In genomic region chr12:104213689-104214444, GRCm38 (mm10) we compare ENCODE assay signal across 16 mouse cellular contexts. TPM values are rescaled to one million over a fixed set of nuclear protein-coding genes. Genes with fewer than 3 reads are reported as not detected.
DNase-seq lines count a peak whose midpoint lies in the region; ATAC-seq lines count a peak whose summit lies in the region.
"Had no signal": no experiment of that assay in that cellular context is flagged by ENCODE, and none has a peak within 500 bp of the region (broad histone marks: within the 10 kb centered on the region; RNA-seq: fewer than 3 reads in every experiment).

No protein-coding gene starts in this region.

- H3K27ac ChIP-seq in forebrain, embryonic 14.5 days (ENCODE audit: low read depth, low read length) = no peak overlapping the region
- no peak overlapping the region for H3K27ac ChIP-seq in forebrain, embryonic 16.5 days (ENCODE audit: low read length)
- H3K27ac ChIP-seq: gastrocnemius, adult 2 months; hindbrain, embryonic 15.5 days; limb, embryonic 10.5 days had no signal

- no peaks in the 10 kb centered on the region for H3K4me1 ChIP-seq in forebrain, embryonic 14.5 days (ENCODE audit: control insufficient read depth, insufficient read depth, low read length)
- no peaks in the 10 kb centered on the region for H3K4me1 ChIP-seq in forebrain, embryonic 16.5 days (replicated peaks; ENCODE audit: control insufficient read depth, insufficient read depth, low read length)
- H3K4me1 ChIP-seq: hindbrain, embryonic 15.5 days; limb, embryonic 10.5 days had no signal

- no peaks in the 10 kb centered on the region for H3K36me3 ChIP-seq in forebrain, embryonic 14.5 days (ENCODE audit: control insufficient read depth, insufficient read depth, low read length)
- no peaks in the 10 kb centered on the region for H3K36me3 ChIP-seq in forebrain, embryonic 16.5 days (ENCODE audit: control insufficient read depth, insufficient read depth)
- H3K36me3 ChIP-seq: hindbrain, embryonic 15.5 days; limb, embryonic 10.5 days had no signal

- H3K27me3 ChIP-seq in forebrain, embryonic 14.5 days (replicated peaks; ENCODE audit: control insufficient read depth, insufficient read depth, low read length) = no peaks in the 10 kb centered on the region
- H3K27me3 ChIP-seq in forebrain, embryonic 16.5 days (replicated peaks; ENCODE audit: control insufficient read depth, insufficient read depth, low read length) = no peaks in the 10 kb centered on the region
- H3K27me3 ChIP-seq: hindbrain, embryonic 15.5 days had no signal

- H3K9ac ChIP-seq in forebrain, embryonic 14.5 days (ENCODE audit: low read length) = no peak overlapping the region
- no peak overlapping the region for H3K9ac ChIP-seq in forebrain, embryonic 16.5 days (replicated peaks; ENCODE audit: low read depth, low read length)
- H3K9ac ChIP-seq: hindbrain, embryonic 15.5 days; lung, embryonic 14.5 days had no signal

- DNase-seq in forebrain, embryonic 14.5 days (ENCODE audit: low spot score) = peak; percentile 5
- peak; percentile 10 to 24 for DNase-seq in spleen, postnatal 36 days (ENCODE audit: low spot score in 2 of 2)
- DNase-seq in spleen, adult 12 weeks (ENCODE audit: low spot score) = no peak
- DNase-seq in heart, postnatal 10 days = no peak
- no peak for DNase-seq in T-cell, adult 2 months (ENCODE audit: low spot score)
- DNase-seq in gastrocnemius, postnatal 14 days = no peak
- DNase-seq: adrenal gland, postnatal 14 days; cerebellum, adult 9-10 months; gastrocnemius, adult 2 months; kidney, postnatal 25 days; lung, embryonic 14.5 days; right cerebral cortex, postnatal 4 days had no signal

- no peak overlapping the region for H3K4me3 ChIP-seq in forebrain, embryonic 14.5 days (ENCODE audit: low read depth, low read length)
- H3K4me3 ChIP-seq in forebrain, embryonic 16.5 days (replicated peaks; ENCODE audit: low read length) = no peak overlapping the region
- H3K4me3 ChIP-seq: gastrocnemius, adult 2 months; hindbrain, embryonic 15.5 days; limb, embryonic 10.5 days had no signal

- ATAC-seq in forebrain, embryonic 14.5 days = no peak
- ATAC-seq in forebrain, embryonic 16.5 days = no peak
- ATAC-seq in megakaryocyte, adult 5-6 weeks (ENCODE audit: poor library complexity, severe bottlenecking) = peak; percentile 31

- H3K9me3 ChIP-seq in forebrain, embryonic 14.5 days (replicated peaks; ENCODE audit: control insufficient read depth, low read length) = no peaks in the 10 kb centered on the region
- H3K9me3 ChIP-seq in forebrain, embryonic 16.5 days (ENCODE audit: control insufficient read depth, low read length) = no peaks in the 10 kb centered on the region
- H3K9me3 ChIP-seq: hindbrain, embryonic 15.5 days; limb, embryonic 10.5 days had no signal

- whole genome bisulfite sequencing in forebrain, embryonic 14.5 days = 57% methylated on average over 2 of the region's 2 CpGs
- 55% methylated on average over 2 of the region's 2 CpGs for WGBS in forebrain, embryonic 16.5 days

- intact Hi-C loops in heart, postnatal 10 days (cut with DNase I) = no loop called here
- intact Hi-C loops in gastrocnemius, postnatal 14 days (cut with DNase I; ENCODE audit: low total_unique reads) = no loop called here

- no peak overlapping the region for H3K4me2 ChIP-seq in forebrain, embryonic 14.5 days (ENCODE audit: low read length)
- no peak overlapping the region for H3K4me2 ChIP-seq in forebrain, embryonic 16.5 days (ENCODE audit: low read length)
- H3K4me2 ChIP-seq: hindbrain, embryonic 15.5 days; lung, embryonic 14.5 days had no signal

RNA-seq across cellular contexts. Expression of gene Serpina3f, which starts 0.5 kb away (rescaled TPM):
- 0.39 and 0.45 TPM in 2 replicates for polyA plus RNA-seq in forebrain, embryonic 14.5 days (2014; fragmentation: Nextera tagmentation; extraction: Ambion mirVana)
- polyA plus RNA-seq in forebrain, embryonic 16.5 days (2015; fragmentation: Nextera tagmentation; extraction: Ambion mirVana) = 0.20 TPM in 1 of 2 replicates, not detected in the other
- total RNA-seq in megakaryocyte, adult 5-6 weeks (2015) = 1.2 and 1.5 TPM in 2 replicates
- 0.59 and 0.81 TPM in 2 replicates for total RNA-seq in megakaryocyte, adult 5-6 weeks (2017)
- total RNA-seq in heart, postnatal 10 days (2021) = not detected
- total RNA-seq in gastrocnemius, postnatal 14 days (2021) = not detected
- total RNA-seq: gastrocnemius, adult 2 months had no signal
- polyA plus RNA-seq: limb, embryonic 10.5 days had no signal

RNA-seq across cellular contexts. Expression of gene Serpina3g, which starts 22.2 kb away (rescaled TPM):
- polyA plus RNA-seq in forebrain, embryonic 14.5 days (2014; fragmentation: Nextera tagmentation; extraction: Ambion mirVana) = 0.24 and 0.26 TPM in 2 replicates
- polyA plus RNA-seq in forebrain, embryonic 16.5 days (2015; fragmentation: Nextera tagmentation; extraction: Ambion mirVana) = not detected in 2 replicates
- 4.2 and 4.7 TPM in 2 replicates for total RNA-seq in megakaryocyte, adult 5-6 weeks (2015)
- total RNA-seq in megakaryocyte, adult 5-6 weeks (2017) = 4.9 and 9.7 TPM in 2 replicates
- total RNA-seq in heart, postnatal 10 days (2021) = 1 to 10 TPM in 1 of 2 experiments, under 1 TPM in 1; 0.62 to 1.1 TPM
- not detected for total RNA-seq in gastrocnemius, postnatal 14 days (2021)

RNA-seq across cellular contexts. Expression of gene Serpina3i, which starts 49.1 kb away (rescaled TPM):
- polyA plus RNA-seq in forebrain, embryonic 14.5 days (2014; fragmentation: Nextera tagmentation; extraction: Ambion mirVana) = not detected in 2 replicates
- not detected in 2 replicates for polyA plus RNA-seq in forebrain, embryonic 16.5 days (2015; fragmentation: Nextera tagmentation; extraction: Ambion mirVana)
- not detected in 2 replicates for total RNA-seq in megakaryocyte, adult 5-6 weeks (2015)
- total RNA-seq in megakaryocyte, adult 5-6 weeks (2017) = not detected in 2 replicates
- 1 to 10 TPM in 1 of 2 experiments, under 1 TPM in 1; 0.62 to 1.6 TPM for total RNA-seq in heart, postnatal 10 days (2021)
- total RNA-seq in gastrocnemius, postnatal 14 days (2021) = not detected
- total RNA-seq: gastrocnemius, adult 2 months had no signal
- polyA plus RNA-seq: hindbrain, embryonic 15.5 days; lung, embryonic 14.5 days had no signal

Comparison
In these comparisons a context has a peak if more than half of its experiments do, and no peak if none do; other contexts are left out.
1. DNase-seq: peak in forebrain, embryonic 14.5 days (single experiment) and spleen, postnatal 36 days (2 of 2); none in spleen, adult 12 weeks (single experiment), heart, postnatal 10 days (0 of 2), T-cell, adult 2 months (single experiment) and gastrocnemius, postnatal 14 days (single experiment).